Mouse (Mus musculus) Muller cell, postnatal 12 days (primary cell): ENCODE results near the gene Cenpb.

Experiments
- DNase-seq: peaks from one replicate; pipeline ENCODE4 v3.0.0-alpha.2; 2015; ENCODE audit errors: inconsistent ontology term

Cenpb gene

GRCm38 (mm10) chr2:131196606-131197316 is 16.9 kb upstream of the Cenpb start:
- DNase-seq: no peak

- no peak for DNase-seq
These were observed 11.1 kb upstream of the Cenpb start for GRCm38 (mm10) chr2:131191005-131191390.

GRCm38 (mm10) chr2:131190344-131191004 is 10.6 kb upstream of the Cenpb start:
- DNase-seq: no peak

- DNase-seq: no peak
These were observed 9.8 kb upstream of the Cenpb start for GRCm38 (mm10) chr2:131189521-131190309.

- DNase-seq: no peak
These were observed 8.4 kb upstream of the Cenpb start for GRCm38 (mm10) chr2:131188311-131188710.

- DNase-seq: no peak
These were observed 7.7 kb upstream of the Cenpb start for GRCm38 (mm10) chr2:131187602-131187922.

- DNase-seq: peak; percentile 94
These were observed 7.1 kb upstream of the Cenpb start, which contains the start of the genes Cdc25b and Spef1 for GRCm38 (mm10) chr2:131186771-131187601. TSS of gene Cdc25b (plus strand) at chr2:131186949. TSS of gene Spef1 (minus strand) at chr2:131187282.

- no peak for DNase-seq
These were observed 6.5 kb upstream of the Cenpb start for GRCm38 (mm10) chr2:131186343-131186742.

- peak; percentile 71 for DNase-seq
These were observed 501 bp downstream of the Cenpb start for GRCm38 (mm10) chr2:131179246-131179886.

- peak; percentile 25 for DNase-seq
These were observed 1.0 kb downstream of the Cenpb start for GRCm38 (mm10) chr2:131178828-131179245.

GRCm38 (mm10) chr2:131177932-131178331 is 1.9 kb downstream of the Cenpb start:
- DNase-seq: no peak

- DNase-seq: no peak
These were observed 3.4 kb downstream of the Cenpb start for GRCm38 (mm10) chr2:131176491-131176890.

GRCm38 (mm10) chr2:131175945-131176309 is 3.9 kb downstream of the Cenpb start:
- DNase-seq: no peak

- no peak for DNase-seq
These were observed 4.5 kb downstream of the Cenpb start for GRCm38 (mm10) chr2:131175286-131175944.

GRCm38 (mm10) chr2:131174700-131175099 is 5.2 kb downstream of the Cenpb start:
- DNase-seq: peak; percentile 62

GRCm38 (mm10) chr2:131172322-131172721 is 7.5 kb downstream of the Cenpb start:
- DNase-seq: no peak

GRCm38 (mm10) chr2:131171401-131172104 is 8.3 kb downstream of the Cenpb start:
- DNase-seq: no peak

GRCm38 (mm10) chr2:131170936-131171335 is 8.9 kb downstream of the Cenpb start:
- no peak for DNase-seq

GRCm38 (mm10) chr2:131168914-131169313 is 11.0 kb downstream of the Cenpb start:
- no peak for DNase-seq

- DNase-seq: no peak
These were observed 11.9 kb downstream of the Cenpb start for GRCm38 (mm10) chr2:131167984-131168383.
